Mouse (Mus musculus): ENCODE results near the gene Lrmp.

Lrmp gene

DNA sequence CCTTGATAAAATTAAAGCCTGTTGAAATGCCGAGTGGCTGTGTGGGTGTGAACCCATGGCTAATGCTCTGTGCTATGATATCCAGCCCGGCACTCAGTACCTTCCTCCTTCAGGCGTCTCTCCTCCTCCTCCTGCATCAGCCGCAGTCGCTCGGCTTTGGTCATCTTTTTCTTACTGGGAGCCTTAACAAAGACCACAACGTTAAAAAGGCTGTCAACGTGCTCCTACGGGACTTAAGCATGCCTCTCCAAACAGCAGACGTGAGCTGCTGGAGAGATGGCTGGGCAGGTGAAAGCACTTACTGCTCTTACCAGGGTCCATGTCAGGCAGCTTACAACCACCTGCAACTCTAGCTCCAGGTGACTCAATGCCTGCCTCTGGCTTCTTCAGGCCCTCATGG lies 89.7 kb downstream of the Lrmp start:
- 80% methylated on average over 10 of the region's 10 CpGs for WGBS

DNA sequence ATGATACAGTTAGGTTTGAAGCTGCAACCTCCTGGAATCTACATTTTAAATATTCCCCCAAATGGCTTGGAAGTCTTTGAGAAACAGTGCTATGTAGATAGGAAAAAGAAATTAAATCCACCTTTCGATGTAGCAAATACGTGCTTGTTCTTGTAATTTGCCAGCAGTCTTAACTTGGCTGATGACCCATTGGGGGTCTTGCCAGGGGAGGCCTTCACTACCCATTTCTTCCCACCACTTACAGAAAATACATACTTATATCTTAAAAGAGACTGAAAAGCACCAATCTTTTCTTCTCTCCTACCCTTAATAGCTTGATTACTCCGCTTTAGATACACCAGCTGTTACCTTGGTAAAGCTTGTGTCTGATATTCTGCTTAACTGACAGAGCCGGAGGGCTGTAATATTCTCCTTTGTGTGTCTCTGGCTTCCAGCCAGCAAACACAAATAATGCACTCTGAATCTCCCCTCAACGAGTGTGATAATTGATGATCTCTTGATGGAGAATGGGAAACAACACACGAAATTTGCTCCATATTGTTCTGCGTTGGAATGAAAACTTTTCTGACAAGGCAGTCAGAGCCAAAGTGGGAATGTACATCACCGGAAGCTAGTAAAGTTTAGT lies 94.7 kb downstream of the Lrmp start:
- 18% methylated on average over 8 of the region's 8 CpGs for whole genome bisulfite sequencing

DNA sequence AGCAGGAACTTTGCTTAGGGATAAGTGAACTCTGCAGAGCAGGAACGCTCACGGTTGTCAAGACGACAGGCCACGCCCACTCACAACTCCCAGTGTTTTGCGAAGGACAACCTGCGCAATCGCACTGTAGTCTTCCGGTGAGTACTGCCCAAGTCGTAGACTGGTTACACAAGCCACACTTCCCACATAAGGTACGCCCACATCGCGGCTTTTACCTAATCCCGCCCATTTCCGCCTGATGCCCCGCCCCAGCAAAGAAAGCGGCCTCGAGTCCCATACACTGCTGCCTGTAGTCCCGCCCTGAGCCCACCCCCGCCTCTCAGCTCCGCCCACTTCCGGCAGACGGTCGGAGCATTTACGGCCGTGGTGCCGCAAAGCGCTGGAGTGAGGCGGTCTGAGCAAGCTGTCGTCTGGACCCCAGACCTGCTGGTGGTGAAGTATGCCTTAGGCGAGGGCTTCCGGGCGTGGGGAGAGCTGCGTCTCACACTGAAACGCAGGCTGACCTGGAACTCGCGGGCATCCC lies 95.4 kb downstream of the Lrmp start, which contains the start of the genes Casc1 and Etfrf1:
Casc1 (minus strand) TSS at position 190 of the 523 bp plus-strand sequence.
Etfrf1 (plus strand) TSS at position 319 of the 523 bp plus-strand sequence.
- WGBS = under 1% methylated on average over 36 of the region's 36 CpGs

DNA sequence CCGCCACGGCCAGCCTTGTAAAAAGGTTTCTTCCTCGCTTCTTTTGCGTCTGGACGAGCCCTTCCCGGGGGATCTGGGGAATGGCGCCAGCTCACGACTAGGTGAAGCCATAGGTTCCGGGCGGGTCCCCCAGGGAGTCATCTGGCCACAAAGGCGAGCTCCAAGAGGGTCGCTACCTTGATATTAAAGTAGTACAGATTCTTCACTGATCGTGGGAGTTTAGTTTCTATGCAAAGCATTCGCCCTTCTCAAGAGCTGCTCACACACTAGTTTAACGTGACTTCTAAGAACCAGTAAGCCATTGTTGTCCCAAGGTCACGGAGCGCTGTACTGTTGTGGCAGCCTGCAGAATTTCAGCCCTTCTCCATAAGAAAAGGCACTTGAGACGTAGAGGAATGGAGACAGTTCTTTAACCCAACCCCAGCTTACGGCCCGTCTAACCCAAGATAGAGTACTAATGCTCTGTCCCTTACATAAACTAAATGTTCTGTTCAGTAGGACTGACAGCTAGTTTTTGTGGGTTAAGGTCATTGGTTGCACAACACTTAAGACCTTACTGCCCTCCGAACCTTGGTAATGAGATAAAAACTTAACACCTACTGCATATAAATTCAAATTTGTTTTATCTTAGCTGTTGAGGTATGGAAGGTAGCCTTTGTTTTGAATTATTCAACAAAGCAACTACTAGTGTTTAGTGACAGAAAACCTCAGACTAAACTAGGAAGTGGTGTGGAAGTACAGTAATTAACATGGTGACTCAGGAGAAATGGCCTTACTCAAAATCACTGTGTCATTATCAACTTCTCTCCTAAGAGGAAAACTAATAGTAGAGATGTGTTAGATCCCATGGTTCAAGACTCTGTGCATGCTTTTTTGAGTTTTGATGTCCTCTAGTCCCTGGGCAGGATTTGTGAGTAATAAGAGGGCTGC lies 96.2 kb downstream of the Lrmp start:
- WGBS = 3% methylated on average over 21 of the region's 21 CpGs

DNA sequence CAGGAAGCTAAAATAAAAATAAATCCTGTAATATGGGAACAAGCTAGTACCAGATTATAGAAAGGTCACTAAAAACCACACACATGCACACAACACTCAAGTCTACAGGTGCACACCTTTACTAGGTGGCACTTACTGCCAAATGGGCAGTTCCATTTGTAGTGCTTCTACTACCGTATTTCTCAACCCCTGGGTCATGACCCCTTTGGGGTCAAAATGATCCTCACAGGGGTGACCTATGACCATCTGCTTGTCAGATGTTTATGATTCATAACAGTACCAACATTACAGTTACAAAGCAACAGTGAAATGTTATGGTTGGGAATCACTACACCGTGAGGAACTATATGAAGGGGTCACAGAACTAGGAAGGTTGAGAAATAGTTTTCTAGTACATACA lies 98.5 kb downstream of the Lrmp start:
- WGBS = 89% methylated on average over 2 of the region's 2 CpGs

DNA sequence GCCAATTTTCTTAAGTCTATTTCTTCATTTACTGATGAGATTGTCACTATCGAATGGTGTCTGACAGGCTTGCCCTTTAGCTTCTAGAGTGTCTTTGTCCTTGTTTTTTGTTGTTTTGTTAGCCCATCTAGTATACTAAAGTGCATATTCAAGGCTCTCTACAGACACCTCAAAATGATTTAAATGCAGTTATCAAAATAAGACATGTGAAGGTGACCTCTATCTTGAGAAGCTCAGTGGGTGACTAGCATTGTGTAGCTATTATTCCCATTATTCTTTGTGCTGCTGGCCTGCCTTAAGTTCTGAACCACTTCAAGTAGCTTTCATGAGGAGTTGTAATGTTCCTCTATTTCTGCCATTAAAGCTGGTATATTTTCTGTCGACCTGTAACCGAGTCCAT lies 100.4 kb downstream of the Lrmp start:
- WGBS = 83% methylated on average over 3 of the region's 3 CpGs

DNA sequence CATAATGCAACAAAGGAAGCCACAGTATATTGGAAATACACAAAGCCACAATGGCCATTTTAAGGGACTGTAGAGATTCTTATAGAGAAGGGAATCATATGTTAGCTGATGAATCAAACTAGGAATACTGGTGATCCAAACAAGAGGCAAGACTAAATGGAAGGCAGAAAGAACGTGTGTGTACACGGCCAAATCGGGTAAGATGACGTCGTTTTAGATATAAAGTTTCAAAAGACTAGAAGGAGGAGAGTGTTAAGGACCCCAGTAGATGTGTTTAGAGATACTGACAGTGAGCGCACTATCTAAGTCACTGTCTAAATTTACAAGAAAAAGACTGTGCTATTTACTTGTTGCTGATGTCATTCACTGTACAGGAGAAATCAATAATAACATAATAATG lies 108.8 kb downstream of the Lrmp start:
- WGBS = 83% methylated on average over 6 of the region's 6 CpGs

All from cerebral cortex, adult 2 months (tissue).